Mouse (Mus musculus) frontal cortex, postnatal 14 days (tissue): Measurements from ENCODE around the gene Hcls1.

ENCODE experiments used
- DNase-seq, 2 experiments: peaks; one replicate each; pipeline ENCODE4 v3.0.0; 2022; ENCODE audit warnings: low spot score in 2 of 2

The Hcls1 gene

GRCm38 (mm10) chr16:36934841-36935620 lies at the start of gene Hcls1:
Hcls1 (plus strand) TSS chr16:36934983.
- DNase-seq, result no peak

GRCm38 (mm10) chr16:36885912-36886311 lies 48.9 kb upstream of the Hcls1 start:
- DNase-seq, result no peak

GRCm38 (mm10) chr16:36887546-36887945 lies 47.2 kb upstream of the Hcls1 start:
- DNase-seq, result no peak

GRCm38 (mm10) chr16:36890559-36890958 lies 44.2 kb upstream of the Hcls1 start:
- no peak for DNase-seq

GRCm38 (mm10) chr16:36891415-36891814 lies 43.4 kb upstream of the Hcls1 start:
- DNase-seq, result no peak

GRCm38 (mm10) chr16:36893317-36893716 lies 41.5 kb upstream of the Hcls1 start:
- no peak for DNase-seq

GRCm38 (mm10) chr16:36896712-36897111 lies 38.1 kb upstream of the Hcls1 start:
- DNase-seq, result no peak

GRCm38 (mm10) chr16:36903156-36903555 lies 31.6 kb upstream of the Hcls1 start:
- no peak for DNase-seq

GRCm38 (mm10) chr16:36911909-36912308 lies 22.9 kb upstream of the Hcls1 start:
- DNase-seq, result no peak

GRCm38 (mm10) chr16:36912311-36912710 lies 22.5 kb upstream of the Hcls1 start:
- DNase-seq, result no peak

GRCm38 (mm10) chr16:36914195-36914594 lies 20.6 kb upstream of the Hcls1 start:
- no peak for DNase-seq

GRCm38 (mm10) chr16:36918505-36918904 lies 16.3 kb upstream of the Hcls1 start:
- DNase-seq, result no peak

- DNase-seq, result no peak
Measured at GRCm38 (mm10) chr16:36920410-36920809, 14.4 kb upstream of the Hcls1 start.

GRCm38 (mm10) chr16:36921067-36921613 lies 13.6 kb upstream of the Hcls1 start:
- DNase-seq, result no peak

GRCm38 (mm10) chr16:36921980-36922379 lies 12.8 kb upstream of the Hcls1 start:
- no peak for DNase-seq

- no peak for DNase-seq
Measured at GRCm38 (mm10) chr16:36924312-36924711, 10.5 kb upstream of the Hcls1 start.

GRCm38 (mm10) chr16:36925351-36925750 lies 9.4 kb upstream of the Hcls1 start:
- DNase-seq, result no peak

- DNase-seq, result no peak
Measured at GRCm38 (mm10) chr16:36925797-36926196, 9.0 kb upstream of the Hcls1 start.

- no peak for DNase-seq
Measured at GRCm38 (mm10) chr16:36926514-36927447, 8.0 kb upstream of the Hcls1 start.

- no peak for DNase-seq
Measured at GRCm38 (mm10) chr16:36927495-36928105, 7.2 kb upstream of the Hcls1 start.

- DNase-seq, result no peak
Measured at GRCm38 (mm10) chr16:36928106-36928500, 6.7 kb upstream of the Hcls1 start.

- DNase-seq, result no peak
Measured at GRCm38 (mm10) chr16:36929216-36929615, 5.6 kb upstream of the Hcls1 start.
